Comparison of ENCODE assay signal across 8 mouse cellular contexts in the genomic region with DNA sequence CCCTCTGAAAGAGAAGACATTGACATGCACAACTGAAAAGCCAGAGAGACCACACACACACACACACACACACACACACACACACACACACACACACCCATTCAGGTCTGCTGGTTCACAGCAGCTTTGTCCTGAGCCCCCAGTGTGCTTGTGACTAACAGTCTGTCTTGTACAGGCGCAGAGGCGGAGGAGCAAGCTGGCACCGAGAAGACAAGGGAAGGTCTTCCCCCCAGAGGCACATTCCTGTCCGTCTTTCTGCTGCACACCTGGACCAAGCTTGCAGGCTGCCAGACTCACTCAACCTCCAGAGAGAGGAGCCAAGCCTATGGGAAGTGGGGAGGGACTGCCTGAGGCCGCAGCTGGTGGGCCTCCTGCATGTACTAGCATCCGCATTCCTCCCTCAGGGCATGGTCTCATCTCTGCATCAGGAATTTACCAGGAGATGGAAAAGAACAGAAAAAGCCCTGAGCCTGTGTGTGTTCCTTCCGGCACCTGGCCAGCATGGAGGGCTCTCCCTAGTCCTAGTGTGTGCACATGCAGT. TPM values are rescaled to one million over a fixed set of nuclear protein-coding genes. Genes with fewer than 3 reads are reported as not detected.
A peak's percentile ranks its signal among the peaks of the same experiment; 100 is the strongest.
DNase-seq lines count a peak whose midpoint lies in the region; ATAC-seq and TF ChIP-seq lines count a peak whose summit lies in the region.

No protein-coding gene starts in this region.

- H3K27ac ChIP-seq in lung, embryonic 15.5 days: peak overlapping the region; percentile 96
- peak overlapping the region; percentile 96 for H3K27ac ChIP-seq in heart, embryonic 13.5 days (replicated peaks)
- H3K27ac ChIP-seq in limb, embryonic 11.5 days (replicated peaks; ENCODE audit: low read depth, low read length): peak overlapping the region; percentile 79

- peak overlapping the region; percentile 24; the same call in 1 of the 2 replicates for H3K4me2 ChIP-seq in lung, embryonic 15.5 days
- peak overlapping the region; percentile 52 for H3K4me2 ChIP-seq in heart, embryonic 13.5 days
- H3K4me2 ChIP-seq in limb, embryonic 11.5 days (ENCODE audit: low read depth, severe bottlenecking): no peak overlapping the region; the same call in 1 of the 2 replicates

- H3K27me3 ChIP-seq in lung, embryonic 15.5 days: no peaks in the 10 kb centered on the region
- H3K27me3 ChIP-seq in heart, embryonic 13.5 days (replicated peaks): no peaks in the 10 kb centered on the region
- no peaks in the 10 kb centered on the region for H3K27me3 ChIP-seq in limb, embryonic 11.5 days (ENCODE audit: control insufficient read depth, insufficient read depth, low read length)

- no peaks in the 10 kb centered on the region for H3K9me3 ChIP-seq in lung, embryonic 15.5 days
- H3K9me3 ChIP-seq in heart, embryonic 13.5 days: no peaks in the 10 kb centered on the region
- no peaks in the 10 kb centered on the region for H3K9me3 ChIP-seq in limb, embryonic 11.5 days (ENCODE audit: control insufficient read depth, low read length)

- no peak for TF ChIP-seq CTCF in brain, embryonic 14.5 days (IDR thresholded peaks at IDR 0.05; ENCODE audit: borderline replicate concordance, extremely low read depth, insufficient read depth, insufficient read length)

- no peaks in the 10 kb centered on the region for H3K36me3 ChIP-seq in lung, embryonic 15.5 days
- no peaks in the 10 kb centered on the region for H3K36me3 ChIP-seq in heart, embryonic 13.5 days
- H3K36me3 ChIP-seq in limb, embryonic 11.5 days (ENCODE audit: control insufficient read depth, insufficient read depth, low read length): no peaks in the 10 kb centered on the region

- WGBS in lung, embryonic 15.5 days: 13% methylated on average over 7 of the region's 7 CpGs
- WGBS in heart, embryonic 13.5 days: 21% methylated on average over 7 of the region's 7 CpGs
- 52% methylated on average over 7 of the region's 7 CpGs for WGBS in limb, embryonic 11.5 days

- TF ChIP-seq POLR2A in brain, embryonic 14.5 days (IDR thresholded peaks at IDR 0.05; ENCODE audit: borderline replicate concordance, extremely low read depth, insufficient read depth, insufficient read length, poor library complexity, severe bottlenecking): no peak

- H3K9ac ChIP-seq in lung, embryonic 15.5 days: no peak overlapping the region
- H3K9ac ChIP-seq in heart, embryonic 13.5 days: peak overlapping the region; percentile 53
- 0 out of 2 replicates have a peak overlapping the region, but pooled peaks have one; percentile 27 for H3K9ac ChIP-seq in limb, embryonic 11.5 days (ENCODE audit: low read length)

- no peak overlapping the region for H3K4me3 ChIP-seq in lung, embryonic 15.5 days
- H3K4me3 ChIP-seq in heart, embryonic 13.5 days: no peak overlapping the region
- H3K4me3 ChIP-seq in limb, embryonic 11.5 days (ENCODE audit: low read depth, low read length): no peak overlapping the region

- no peak for DNase-seq in lung, adult 18-20 months
- peak; percentile 56 for DNase-seq in brain, embryonic 14.5 days (ENCODE audit: low read depth)
- peak; percentile 70 for DNase-seq in limb, embryonic 11.5 days (ENCODE audit: low spot score)
- DNase-seq in neural tube, embryonic 10.5 days (ENCODE audit: extremely low spot score, low spot score): peak; percentile 51
- DNase-seq in frontal cortex, postnatal 25 days (ENCODE audit: low spot score in 2 of 2): no peak
- DNase-seq in adipocyte (ENCODE audit: low spot score): no peak

- ATAC-seq in lung, embryonic 15.5 days (ENCODE audit: borderline replicate concordance, extremely low read depth, low FRiP score, low TSS enrichment): peak; percentile 59; the same call in 1 of the 2 replicates
- peak; percentile 39 for ATAC-seq in heart, embryonic 13.5 days (ENCODE audit: extremely low read depth, insufficient number of reproducible peaks, low FRiP score, low TSS enrichment)
- peak; percentile 67 for ATAC-seq in limb, embryonic 11.5 days (ENCODE audit: insufficient number of reproducible peaks, low FRiP score, low TSS enrichment, low read depth)

- H3K4me1 ChIP-seq in lung, embryonic 15.5 days: peaks cover 69% of the 10 kb centered on the region
- peaks cover 66% of the 10 kb centered on the region for H3K4me1 ChIP-seq in heart, embryonic 13.5 days
- peaks cover 13% of the 10 kb centered on the region for H3K4me1 ChIP-seq in limb, embryonic 11.5 days (ENCODE audit: control insufficient read depth, insufficient read depth, low read length)

RNA-seq across cellular contexts. Expression of gene Dnmt3a, which starts 24.8 kb away (rescaled TPM):
- polyA plus RNA-seq in lung, embryonic 15.5 days (2015; fragmentation: Nextera tagmentation; extraction: Ambion mirVana): 144 and 151 TPM in 2 replicates
- polyA plus RNA-seq in brain, embryonic 14.5 days (2012; rRNA removed): 36.2 and 54.8 TPM in 2 replicates
- polyA plus RNA-seq in heart, embryonic 13.5 days (2015; fragmentation: Nextera tagmentation; extraction: Ambion mirVana): 94.2 and 108 TPM in 2 replicates
- 158 and 179 TPM in 2 replicates for polyA plus RNA-seq in limb, embryonic 11.5 days (2014; fragmentation: Nextera tagmentation; extraction: Ambion mirVana)

Comparison
In these comparisons a context has a peak if more than half of its experiments do, and no peak if none do; other contexts are left out.
1. DNase-seq: peak in brain, embryonic 14.5 days (single experiment), limb, embryonic 11.5 days (single experiment) and neural tube, embryonic 10.5 days (single experiment); none in lung, adult 18-20 months (0 of 2), frontal cortex, postnatal 25 days (0 of 2) and adipocyte (single experiment).
2. Peak in every context shown above with its lines, with median percentiles within 50 percentile points of each other: ATAC-seq and H3K27ac ChIP-seq.